Mouse (Mus musculus) MEL (cell line): ENCODE results near the gene Kdm7a.

ENCODE experiments used
- MAX ChIP-seq: IDR thresholded peaks from 2 replicates; pipeline ENCODE4 v1.6.1; 2011; ENCODE audit warnings: low read length, improper control_type of control experiment
- TAL1 ChIP-seq: IDR thresholded peaks from 2 replicates; pipeline ENCODE4 v1.6.1; 2012; ENCODE audit warnings: mild to moderate bottlenecking, inconsistent platforms, low read length, moderate library complexity, mixed read lengths

DNA sequence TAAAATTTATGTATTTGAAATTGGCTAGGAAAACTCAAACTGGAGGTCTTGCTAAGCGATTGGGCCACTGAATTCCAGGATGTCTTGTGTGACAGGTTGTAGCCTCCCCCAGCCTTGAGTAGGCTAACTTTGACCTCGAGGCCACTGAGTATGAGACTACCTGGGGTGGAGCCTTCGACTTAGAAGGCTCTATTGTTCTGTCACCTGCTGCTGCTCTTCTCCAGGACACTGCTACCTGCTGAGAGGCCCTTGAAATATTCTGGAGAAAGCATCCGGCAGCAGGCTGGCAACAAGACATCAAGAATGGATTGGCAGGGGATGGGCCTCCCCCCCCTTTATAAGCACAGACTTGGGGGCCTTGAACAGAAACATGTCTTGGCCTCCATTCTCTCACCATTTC lies 75.1 kb downstream of the Kdm7a start:
- no peak for TF ChIP-seq TAL1
- TF ChIP-seq MAX: no peak
